Mouse (Mus musculus) cerebellum, postnatal 10 days (tissue): ENCODE measurements around the gene Akap7.
"Not testable (repeated sequence)": the region's sequence is repeated elsewhere in the genome, so short reads cannot be mapped to it uniquely, and the experiment has no call there.

Source experiments
- DNase-seq, 2 experiments: peaks; one replicate each; pipeline ENCODE4 v3.0.0; 2021; ENCODE audit warnings: mixed read lengths in 2 of 2

Akap7 gene

GRCm38 (mm10) chr10:25250108-25250507 lies 57.6 kb downstream of the Akap7 start:
- peak; percentile 82 to 86 for DNase-seq

- peak; percentile 53 to 61 for DNase-seq
These were observed 61.5 kb downstream of the Akap7 start for GRCm38 (mm10) chr10:25246173-25246572.

- DNase-seq, result peak; percentile 67 to 70
These were observed 68.5 kb downstream of the Akap7 start for GRCm38 (mm10) chr10:25239156-25239555.

GRCm38 (mm10) chr10:25234080-25234479 lies 73.6 kb downstream of the Akap7 start:
- no peak for DNase-seq

- DNase-seq, result no peak
These were observed 75.0 kb downstream of the Akap7 start for GRCm38 (mm10) chr10:25232700-25233099.

GRCm38 (mm10) chr10:25231358-25231757 lies 76.3 kb downstream of the Akap7 start:
- peak in 1 of 2 experiments; percentile 29 for DNase-seq

GRCm38 (mm10) chr10:25224371-25224770 lies 83.3 kb downstream of the Akap7 start:
- no peak for DNase-seq

GRCm38 (mm10) chr10:25220754-25221153 lies 86.9 kb downstream of the Akap7 start:
- no peak for DNase-seq

- peak; percentile 9 to 15 for DNase-seq
These were observed 87.7 kb downstream of the Akap7 start for GRCm38 (mm10) chr10:25219901-25220495.

- DNase-seq, result peak; percentile 88 to 92
These were observed 88.4 kb downstream of the Akap7 start for GRCm38 (mm10) chr10:25219220-25219628.

GRCm38 (mm10) chr10:25218746-25219145 lies 88.9 kb downstream of the Akap7 start:
- peak in 1 of 2 experiments; percentile 19 for DNase-seq

GRCm38 (mm10) chr10:25215977-25216376 lies 91.7 kb downstream of the Akap7 start:
- no peak for DNase-seq

GRCm38 (mm10) chr10:25213716-25214115 lies 94.0 kb downstream of the Akap7 start:
- no peak for DNase-seq

- DNase-seq, result no peak
These were observed 99.1 kb downstream of the Akap7 start for GRCm38 (mm10) chr10:25208619-25209018.

GRCm38 (mm10) chr10:25207866-25208265 lies 99.8 kb downstream of the Akap7 start:
- DNase-seq, result peak; percentile 42 to 52

- DNase-seq, result peak in 1 of 2 experiments; percentile 14
These were observed 107.0 kb downstream of the Akap7 start for GRCm38 (mm10) chr10:25200691-25201090.

GRCm38 (mm10) chr10:25199510-25200353 lies 107.9 kb downstream of the Akap7 start:
- DNase-seq, result peak; percentile 85 to 88

GRCm38 (mm10) chr10:25198575-25198974 lies 109.1 kb downstream of the Akap7 start:
- peak; percentile 18 to 20 for DNase-seq

GRCm38 (mm10) chr10:25198048-25198447 lies 109.6 kb downstream of the Akap7 start:
- DNase-seq, result no peak

- DNase-seq, result no peak
These were observed 115.2 kb downstream of the Akap7 start for GRCm38 (mm10) chr10:25192180-25193073.

- DNase-seq, result no peak
These were observed 116.5 kb downstream of the Akap7 start for GRCm38 (mm10) chr10:25191166-25191565.

GRCm38 (mm10) chr10:25186240-25186639 lies 121.4 kb downstream of the Akap7 start:
- DNase-seq, result not testable (repeated sequence)

- DNase-seq, result no peak
These were observed 122.0 kb downstream of the Akap7 start for GRCm38 (mm10) chr10:25185691-25186090.
